Mouse (Mus musculus) kidney, embryonic 14.5 days (tissue): Measurements from ENCODE around the gene Tmem88b. TPM values are rescaled to one million over a fixed set of nuclear protein-coding genes. Genes with fewer than 3 reads are reported as not detected.

Experiments
- ATAC-seq: fragments of 200-750 bp; cut with Nextera tagmentation; 2 replicates; pipeline ENCODE4 v1.8.0; 2017; ENCODE audit warnings: moderate number of reproducible peaks, mild to moderate bottlenecking, moderate TSS enrichment, moderate library complexity; ENCODE audit not compliant: low FRiP score, low TSS enrichment
- H3K27ac ChIP-seq: fragments of 300-500 bp; sonication (generic); 2 replicates; pipeline ENCODE4 v1.5.1; 2014; ENCODE audit warnings: low read depth, mild to moderate bottlenecking, low read length, moderate library complexity, mixed read lengths
- H3K27me3 ChIP-seq: fragments of 300-500 bp; sonication (generic); 2 replicates; pipeline ENCODE4 v1.6.1; 2014; ENCODE audit warnings: mild to moderate bottlenecking, low read length; ENCODE audit not compliant: control insufficient read depth, insufficient read depth
- H3K36me3 ChIP-seq: fragments of 300-500 bp; sonication (generic); 2 replicates; pipeline ENCODE4 v1.6.1; 2014; ENCODE audit warnings: low read length, mixed read lengths; ENCODE audit not compliant: control insufficient read depth, insufficient read depth
- H3K4me1 ChIP-seq: fragments of 300-500 bp; sonication (generic); 2 replicates; pipeline ENCODE4 v1.6.1; 2014; ENCODE audit warnings: low read length, mixed read lengths; ENCODE audit not compliant: control insufficient read depth, insufficient read depth
- H3K4me2 ChIP-seq: fragments of 300-500 bp; sonication (generic); replicated peaks from 2 replicates; pipeline ENCODE4 v1.6.1; 2014; ENCODE audit warnings: low read depth, mild to moderate bottlenecking, low read length
- H3K4me3 ChIP-seq: fragments of 300-500 bp; sonication (generic); 2 replicates; pipeline ENCODE4 v1.5.1; 2014; ENCODE audit warnings: mild to moderate bottlenecking, low read length
- H3K9ac ChIP-seq: fragments of 300-500 bp; sonication (generic); 2 replicates; pipeline ENCODE4 v1.6.1; 2014; ENCODE audit warnings: low read depth, mild to moderate bottlenecking, low read length, moderate library complexity
- H3K9me3 ChIP-seq: fragments of 300-500 bp; sonication (generic); 2 replicates; pipeline ENCODE4 v1.6.1; 2016; ENCODE audit warnings: low read length; ENCODE audit not compliant: control insufficient read depth
- WGBS: fragments of 180-500 bp; shearing (Covaris S2); extraction: QIAGEN DNeasy Blood & Tissue Kit; methylation state at CpG from one replicate; pipeline ENCODE4 v1.1.7; 2014; 5-methylcytosine and 5-hydroxymethylcytosine counted together
- microRNA-seq: library from miRNA; unstranded; fragments of <30 nt; microRNA quantifications from one replicate; pipeline ENCODE4, GENCODE M21; 2016
- polyA plus RNA-seq: library from polyadenylated mRNA; unstranded; fragments of >200 nt; fragmentation: Nextera tagmentation; extraction: Ambion mirVana; gene quantifications from 2 replicates; pipeline ENCODE4 v1.2.1, GENCODE M21; 2014

The Tmem88b gene
- polyA plus RNA-seq, 1 experiment from 2014 or later: 0.32 TPM

DNA sequence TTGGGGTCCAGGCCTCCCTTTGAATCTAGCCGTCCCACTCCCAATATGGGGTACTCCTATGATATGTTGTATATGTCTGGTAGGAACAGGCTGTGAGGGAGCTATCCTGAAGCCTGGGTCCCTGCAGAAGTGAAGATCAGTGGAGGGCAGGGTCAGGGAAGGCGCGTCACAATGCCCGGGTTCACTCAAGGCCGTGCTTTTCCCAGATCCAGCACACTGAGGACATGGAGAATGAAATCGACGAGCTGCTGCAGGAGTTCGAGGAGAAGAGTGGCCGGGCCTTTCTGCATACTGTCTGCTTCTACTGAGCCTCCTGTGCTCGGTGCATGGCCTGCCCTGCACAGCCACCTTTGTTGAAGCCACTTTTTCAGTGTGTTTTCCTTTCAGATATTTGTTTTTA lies 52.4 kb downstream of the Tmem88b start:
- no peak overlapping the region for H3K4me3 ChIP-seq
- no peak overlapping the region for H3K27ac ChIP-seq
- no peak for ATAC-seq
- no peak overlapping the region; the same call in 1 of the 2 replicates for H3K9ac ChIP-seq
- H3K4me2 ChIP-seq: no peak overlapping the region
- H3K9me3 ChIP-seq: no peaks in the 10 kb centered on the region
- WGBS: 89% methylated on average over 10 of the region's 10 CpGs
- peaks cover 15% of the 10 kb centered on the region for H3K4me1 ChIP-seq
- H3K27me3 ChIP-seq: no peaks in the 10 kb centered on the region
- H3K36me3 ChIP-seq: peaks cover 23% of the 10 kb centered on the region

Small RNA genes lying within 50 kb of the gene (microRNA-seq; reads per million reads assigned to microRNA genes)
- not detected for gene Gm27743

Other genes starting within 250 kb of the Tmem88b start
- gene Nadk, start 223.5 kb downstream of the Tmem88b start, polyA plus RNA-seq: 58.7 and 99.9 TPM in 2 replicates
- 7.7 and 10.3 TPM in 2 replicates for gene Slc35e2, start 184.5 kb downstream of the Tmem88b start, polyA plus RNA-seq
- 51.9 and 57.0 TPM in 2 replicates for gene Cdk11b, start 161.0 kb downstream of the Tmem88b start, polyA plus RNA-seq
- not detected in 2 replicates for gene Gm10563, start 140.5 kb downstream of the Tmem88b start, polyA plus RNA-seq
- gene Mmp23, start 132.5 kb downstream of the Tmem88b start, polyA plus RNA-seq: 28.9 and 43.1 TPM in 2 replicates
- gene Mib2, start 116.7 kb downstream of the Tmem88b start, polyA plus RNA-seq: 14.3 and 18.0 TPM in 2 replicates
- gene Fndc10, start 91.5 kb downstream of the Tmem88b start, polyA plus RNA-seq: 2.8 and 4.5 TPM in 2 replicates
- gene Ssu72, start 81.1 kb downstream of the Tmem88b start, polyA plus RNA-seq: 149 and 178 TPM in 2 replicates
- gene Tmem240, start 51.1 kb downstream of the Tmem88b start, polyA plus RNA-seq: 0.49 and 0.88 TPM in 2 replicates
- 85.8 and 112 TPM in 2 replicates for gene Atad3a, start 24.8 kb downstream of the Tmem88b start, polyA plus RNA-seq
- 4.1 and 4.9 TPM in 2 replicates for gene Vwa1, start 11.2 kb downstream of the Tmem88b start, polyA plus RNA-seq
- gene Ankrd65, start 4.6 kb upstream of the Tmem88b start, polyA plus RNA-seq: 0.40 and 0.43 TPM in 2 replicates
- 226 and 291 TPM in 2 replicates for gene Mrpl20, start 17.0 kb upstream of the Tmem88b start, polyA plus RNA-seq
- gene Ccnl2, start 26.6 kb upstream of the Tmem88b start, polyA plus RNA-seq: 115 and 174 TPM in 2 replicates
- 134 and 155 TPM in 2 replicates for gene Aurkaip1, start 45.4 kb upstream of the Tmem88b start, polyA plus RNA-seq
- gene Mxra8, start 53.8 kb upstream of the Tmem88b start, polyA plus RNA-seq: 72.1 and 75.1 TPM in 2 replicates
- gene Dvl1, start 61.5 kb upstream of the Tmem88b start, polyA plus RNA-seq: 6.3 and 7.2 TPM in 2 replicates
- gene Tas1r3, start 77.5 kb upstream of the Tmem88b start, polyA plus RNA-seq: 0.14 and 0.38 TPM in 2 replicates
- gene Cptp, start 83.6 kb upstream of the Tmem88b start, polyA plus RNA-seq: 11.1 and 18.8 TPM in 2 replicates
- 73.1 and 74.6 TPM in 2 replicates for gene Ints11, start 83.7 kb upstream of the Tmem88b start, polyA plus RNA-seq
- 41.4 and 50.5 TPM in 2 replicates for gene Pusl1, start 105.9 kb upstream of the Tmem88b start, polyA plus RNA-seq
- 10.3 and 15.5 TPM in 2 replicates for gene Acap3, start 105.9 kb upstream of the Tmem88b start, polyA plus RNA-seq
- gene Ube2j2, start 158.0 kb upstream of the Tmem88b start, polyA plus RNA-seq: 121 and 127 TPM in 2 replicates
- gene C1qtnf12, start 176.4 kb upstream of the Tmem88b start, polyA plus RNA-seq: 129 and 142 TPM in 2 replicates
- 20.0 and 20.8 TPM in 2 replicates for gene B3galt6, start 206.8 kb upstream of the Tmem88b start, polyA plus RNA-seq
- gene Sdf4, start 207.0 kb upstream of the Tmem88b start, polyA plus RNA-seq: 131 and 165 TPM in 2 replicates
- 0.76 and 0.77 TPM in 2 replicates for gene Tnfrsf4, start 228.0 kb upstream of the Tmem88b start, polyA plus RNA-seq
- gene Tnfrsf18, start 240.3 kb upstream of the Tmem88b start, polyA plus RNA-seq: 2.3 and 2.8 TPM in 2 replicates